Mouse (Mus musculus) cortical plate, adult 2 months (tissue): ENCODE measurements around the gene Il11ra1.

ENCODE experiments used
- CTCF ChIP-seq: fragments of 200-500 bp; IDR thresholded peaks from 2 replicates; pipeline ENCODE4 v1.5.1; 2011; ENCODE audit warnings: mild to moderate bottlenecking, control low read depth, low read length; ENCODE audit not compliant: insufficient read depth; ENCODE audit errors: extremely low read depth
- POLR2A ChIP-seq: fragments of 200-500 bp; IDR thresholded peaks from 2 replicates; pipeline ENCODE4 v1.6.1; 2011; ENCODE audit warnings: mild to moderate bottlenecking, low read length, control low read depth; ENCODE audit not compliant: insufficient read depth; ENCODE audit errors: extremely low read depth

DNA sequence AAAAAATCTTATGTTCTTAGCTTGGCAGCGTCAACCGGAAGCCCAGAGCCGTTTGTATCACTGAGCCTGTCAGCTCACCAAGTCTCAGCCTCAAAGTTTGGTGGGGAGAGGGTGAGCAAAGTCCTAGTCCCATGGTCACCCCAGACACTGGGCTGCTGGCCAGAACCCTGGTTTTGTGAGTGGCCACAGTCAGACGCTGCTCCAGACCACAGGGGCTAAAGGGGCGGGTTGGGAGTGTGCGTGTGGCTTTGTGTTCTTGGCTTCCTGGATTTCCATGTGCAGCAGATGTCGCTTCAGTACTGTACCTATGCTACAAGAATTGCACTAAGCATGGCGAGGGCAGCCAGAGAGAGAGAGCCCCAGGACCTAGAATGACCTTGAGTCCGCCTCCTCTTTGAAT lies 59.4 kb downstream of the Il11ra1 start:
- TF ChIP-seq POLR2A (peak; percentile 26; the same call in 1 of the 2 replicates), CTCF (no peak)
